Mouse (Mus musculus): ENCODE data around the gene Coq9. TPM values are rescaled to one million over a fixed set of nuclear protein-coding genes. Genes with fewer than 3 reads are reported as not detected.

The Coq9 gene
- polyA plus RNA-seq, 1 experiment from 2014 or later, result 51.4 TPM

DNA sequence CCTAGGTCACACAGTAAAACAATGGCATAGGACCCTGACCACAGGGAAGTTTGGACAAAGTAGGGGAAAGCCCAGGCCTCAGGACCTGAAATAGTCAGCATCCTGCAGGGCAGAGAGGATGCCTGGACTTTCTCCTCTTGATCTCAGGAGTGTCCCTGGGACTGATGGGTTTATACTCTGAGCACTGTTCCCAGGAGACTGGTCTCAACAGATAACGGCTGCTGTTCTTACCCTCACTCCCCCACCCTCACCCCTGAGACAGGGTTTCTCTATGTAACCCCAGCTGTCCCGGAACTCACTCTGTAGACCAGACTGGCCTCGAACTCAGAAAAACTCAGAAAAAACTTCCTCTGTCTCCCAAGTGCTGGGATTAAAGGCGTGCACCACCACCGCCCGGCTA is 29.7 kb upstream of the Coq9 start:
- Histone ChIP-seq H3K27ac (ENCODE audit: low read length) (no peak overlapping the region), H3K4me2 (replicated peaks; ENCODE audit: low read depth, low read length) (no peak overlapping the region), H3K9ac (replicated peaks; ENCODE audit: low read depth) (no peak overlapping the region), H3K36me3 (ENCODE audit: insufficient read depth, low read length) (no peaks in the 10 kb centered on the region), H3K9me3 (ENCODE audit: low read length) (no peaks in the 10 kb centered on the region), H3K4me3 (ENCODE audit: low read depth, low read length) (no peak overlapping the region), H3K4me1 (ENCODE audit: insufficient read depth, low read depth, low read length) (no peaks in the 10 kb centered on the region), H3K27me3 (replicated peaks; ENCODE audit: insufficient read depth, low read length) (no peaks in the 10 kb centered on the region)
- WGBS, result 76% methylated on average over 6 of the region's 6 CpGs
- no peak for ATAC-seq
- no peak for DNase-seq (ENCODE audit: low spot score)
- TF ChIP-seq EP300 (IDR thresholded peaks at IDR 0.05), result no peak
- no peak for TF ChIP-seq CTCF (IDR thresholded peaks at IDR 0.05)

DNA sequence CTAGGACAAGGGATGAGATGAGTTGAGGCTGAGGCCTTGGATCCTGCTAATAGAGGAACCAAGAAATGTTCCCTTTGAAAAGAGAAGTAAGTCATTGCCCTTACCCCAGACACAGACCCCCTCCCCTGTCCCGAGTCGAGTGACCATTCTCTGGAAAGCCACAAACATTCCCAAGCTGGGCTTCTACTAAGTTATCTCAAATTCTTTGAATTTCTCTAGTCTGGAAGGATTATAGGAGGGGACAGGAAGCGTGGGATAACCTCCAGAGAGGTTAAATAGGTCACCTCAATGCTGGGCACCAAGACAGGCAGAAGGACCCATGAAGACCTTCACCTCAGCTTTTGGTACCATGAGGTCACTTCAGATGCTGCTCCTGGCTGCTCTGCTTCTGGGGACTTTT is 28.0 kb upstream of the Coq9 start, which contains the start of gene Ccl17:
Ccl17 (plus strand) TSS at position 301 of the 400 bp plus-strand sequence.
- Histone ChIP-seq H3K4me2 (replicated peaks; ENCODE audit: low read depth, low read length) (no peak within 1 kb of the TSS), H3K9me3 (ENCODE audit: low read length) (no peaks in the 10 kb centered on the region), H3K4me3 (ENCODE audit: low read depth, low read length) (no peak within 1 kb of the TSS), H3K36me3 (ENCODE audit: insufficient read depth, low read length) (no peaks in the 10 kb centered on the region), H3K27me3 (replicated peaks; ENCODE audit: insufficient read depth, low read length) (no peaks in the 10 kb centered on the region), H3K27ac (ENCODE audit: low read length) (no peak within 1 kb of the TSS), H3K9ac (replicated peaks; ENCODE audit: low read depth) (no peak within 1 kb of the TSS), H3K4me1 (ENCODE audit: insufficient read depth, low read depth, low read length) (no peaks in the 10 kb centered on the region)
- TF ChIP-seq CTCF (IDR thresholded peaks at IDR 0.05), result no peak
- TF ChIP-seq EP300 (IDR thresholded peaks at IDR 0.05), result no peak
- ATAC-seq, result no peak
- 46% methylated on average over 3 of the region's 3 CpGs for WGBS
- DNase-seq (ENCODE audit: low spot score), result no peak

DNA sequence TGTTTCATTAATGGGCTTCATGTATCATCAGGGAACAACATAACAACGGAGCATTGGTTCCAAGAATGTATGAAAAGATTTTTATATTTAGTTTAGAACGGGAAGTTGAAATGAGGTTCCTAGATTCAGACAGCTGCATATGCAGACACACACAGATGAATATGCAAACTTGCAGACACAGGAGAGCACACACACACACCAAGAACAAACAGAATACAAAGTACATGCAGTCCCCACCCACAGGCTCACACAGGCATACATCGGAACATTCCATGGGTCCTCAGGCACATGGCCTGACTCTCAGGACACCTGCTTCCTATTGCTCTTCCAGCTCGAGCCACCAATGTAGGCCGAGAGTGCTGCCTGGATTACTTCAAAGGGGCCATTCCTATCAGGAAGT is 27.3 kb upstream of the Coq9 start:
- DNase-seq (ENCODE audit: low spot score) (no peak), ATAC-seq (no peak)
- no peak overlapping the region for H3K4me2 ChIP-seq (replicated peaks; ENCODE audit: low read depth, low read length)
- no peaks in the 10 kb centered on the region for H3K36me3 ChIP-seq (ENCODE audit: insufficient read depth, low read length)
- TF ChIP-seq EP300 (IDR thresholded peaks at IDR 0.05), result no peak
- TF ChIP-seq CTCF (IDR thresholded peaks at IDR 0.05), result no peak
- no peak overlapping the region for H3K4me3 ChIP-seq (ENCODE audit: low read depth, low read length)
- 58% methylated on average over 5 of the region's 5 CpGs for WGBS
- no peaks in the 10 kb centered on the region for H3K9me3 ChIP-seq (ENCODE audit: low read length)
- no peaks in the 10 kb centered on the region for H3K27me3 ChIP-seq (replicated peaks; ENCODE audit: insufficient read depth, low read length)
- no peaks in the 10 kb centered on the region for H3K4me1 ChIP-seq (ENCODE audit: insufficient read depth, low read depth, low read length)
- H3K27ac ChIP-seq (ENCODE audit: low read length), result no peak overlapping the region
- no peak overlapping the region for H3K9ac ChIP-seq (replicated peaks; ENCODE audit: low read depth)

DNA sequence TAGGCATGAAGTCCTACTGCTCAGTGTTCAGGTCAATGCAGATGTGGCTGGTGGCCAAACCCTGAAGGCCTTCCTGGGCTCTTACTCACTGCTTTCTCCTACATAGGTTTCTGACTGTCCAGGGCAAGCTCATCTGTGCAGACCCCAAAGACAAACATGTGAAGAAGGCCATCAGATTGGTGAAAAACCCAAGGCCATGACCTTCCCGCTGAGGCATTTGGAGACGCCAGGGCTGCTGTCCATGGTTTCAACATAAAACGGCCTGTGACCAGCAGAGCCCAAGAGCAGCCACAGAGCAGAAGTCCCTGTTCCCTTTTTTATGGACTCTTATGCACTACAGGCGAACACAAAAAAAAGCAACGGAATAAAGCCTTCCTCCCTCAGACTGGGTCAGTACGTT is 26.5 kb upstream of the Coq9 start:
- ATAC-seq, result no peak
- WGBS, result 72% methylated on average over 6 of the region's 6 CpGs
- H3K4me3 ChIP-seq (ENCODE audit: low read depth, low read length), result no peak overlapping the region

DNA sequence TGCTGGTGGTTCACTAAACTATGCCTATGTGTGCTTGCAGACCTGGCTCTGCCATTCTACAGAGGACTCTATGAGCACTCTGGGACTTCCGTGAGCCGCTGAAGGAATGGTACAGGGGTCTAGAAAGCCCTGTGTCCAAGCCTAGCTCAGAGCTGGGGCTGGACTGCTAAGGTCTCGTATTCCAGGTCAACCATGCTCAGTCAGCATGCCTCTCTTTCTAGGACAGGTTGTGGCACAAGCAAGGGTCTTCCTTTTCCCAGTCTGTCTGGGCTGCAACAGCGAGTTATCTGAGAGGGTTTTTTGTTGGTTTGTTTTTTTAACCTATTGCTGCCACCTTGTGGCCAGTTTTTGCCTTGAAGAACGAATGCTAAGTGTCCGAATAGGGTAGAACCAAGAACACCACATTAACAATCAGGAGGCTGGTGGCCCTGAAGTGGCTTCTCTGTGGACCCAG is 25.4 kb upstream of the Coq9 start:
- DNase-seq (ENCODE audit: low spot score) (peak; percentile 89), ATAC-seq (peak; percentile 69)
- Histone ChIP-seq H3K4me2 (replicated peaks; ENCODE audit: low read depth, low read length) (no peak overlapping the region), H3K4me1 (ENCODE audit: insufficient read depth, low read depth, low read length) (no peaks in the 10 kb centered on the region), H3K4me3 (ENCODE audit: low read depth, low read length) (no peak overlapping the region), H3K36me3 (ENCODE audit: insufficient read depth, low read length) (no peaks in the 10 kb centered on the region), H3K9ac (replicated peaks; ENCODE audit: low read depth) (no peak overlapping the region), H3K9me3 (ENCODE audit: low read length) (no peaks in the 10 kb centered on the region), H3K27ac (ENCODE audit: low read length) (no peak overlapping the region), H3K27me3 (replicated peaks; ENCODE audit: insufficient read depth, low read length) (no peaks in the 10 kb centered on the region)
- TF ChIP-seq CTCF (IDR thresholded peaks at IDR 0.05) (peak; percentile 78), EP300 (IDR thresholded peaks at IDR 0.05) (no peak)
- WGBS, result 29% methylated on average over 6 of the region's 6 CpGs

More for the DNA sequence above, 26.5 kb upstream of the Coq9 start:
- Histone ChIP-seq H3K27me3 (replicated peaks; ENCODE audit: insufficient read depth, low read length) (no peaks in the 10 kb centered on the region), H3K27ac (ENCODE audit: low read length) (no peak overlapping the region), H3K4me1 (ENCODE audit: insufficient read depth, low read depth, low read length) (no peaks in the 10 kb centered on the region), H3K9me3 (ENCODE audit: low read length) (no peaks in the 10 kb centered on the region), H3K4me2 (replicated peaks; ENCODE audit: low read depth, low read length) (no peak overlapping the region), H3K9ac (replicated peaks; ENCODE audit: low read depth) (no peak overlapping the region), H3K36me3 (ENCODE audit: insufficient read depth, low read length) (no peaks in the 10 kb centered on the region)
- TF ChIP-seq EP300 (IDR thresholded peaks at IDR 0.05) (no peak), CTCF (IDR thresholded peaks at IDR 0.05) (no peak)
- no peak for DNase-seq (ENCODE audit: low spot score)

DNA sequence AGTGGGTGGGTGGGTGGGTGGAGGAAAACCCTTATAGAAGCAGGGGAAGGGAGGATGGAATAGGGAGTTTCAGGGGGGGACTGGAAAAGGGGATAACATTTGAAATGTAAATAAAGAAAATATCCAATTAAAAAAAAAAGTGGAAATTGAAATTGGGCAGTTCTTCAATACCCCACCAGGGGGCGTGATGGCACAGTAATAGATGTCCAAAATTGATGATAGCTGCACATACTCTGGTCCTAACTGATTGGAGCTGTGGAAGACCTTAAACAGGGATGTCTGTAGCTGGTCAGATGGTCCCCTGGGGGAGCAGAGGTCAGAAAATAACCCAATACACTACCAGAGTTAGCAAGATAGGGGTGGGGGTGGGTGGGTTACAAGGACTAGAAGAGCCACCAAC is 23.6 kb upstream of the Coq9 start:
- DNase-seq (ENCODE audit: low spot score) (peak; percentile 59), ATAC-seq (no peak)
- no peaks in the 10 kb centered on the region for H3K36me3 ChIP-seq (ENCODE audit: insufficient read depth, low read length)
- H3K9ac ChIP-seq (replicated peaks; ENCODE audit: low read depth), result no peak overlapping the region
- 0% methylated on average over 1 of the region's 1 CpGs for WGBS
- H3K4me2 ChIP-seq (replicated peaks; ENCODE audit: low read depth, low read length), result no peak overlapping the region
- no peak overlapping the region for H3K27ac ChIP-seq (ENCODE audit: low read length)
- H3K4me3 ChIP-seq (ENCODE audit: low read depth, low read length), result no peak overlapping the region
- no peaks in the 10 kb centered on the region for H3K4me1 ChIP-seq (ENCODE audit: insufficient read depth, low read depth, low read length)
- TF ChIP-seq CTCF (IDR thresholded peaks at IDR 0.05), result peak; percentile 71
- TF ChIP-seq EP300 (IDR thresholded peaks at IDR 0.05), result no peak
- no peaks in the 10 kb centered on the region for H3K9me3 ChIP-seq (ENCODE audit: low read length)
- no peaks in the 10 kb centered on the region for H3K27me3 ChIP-seq (replicated peaks; ENCODE audit: insufficient read depth, low read length)

DNA sequence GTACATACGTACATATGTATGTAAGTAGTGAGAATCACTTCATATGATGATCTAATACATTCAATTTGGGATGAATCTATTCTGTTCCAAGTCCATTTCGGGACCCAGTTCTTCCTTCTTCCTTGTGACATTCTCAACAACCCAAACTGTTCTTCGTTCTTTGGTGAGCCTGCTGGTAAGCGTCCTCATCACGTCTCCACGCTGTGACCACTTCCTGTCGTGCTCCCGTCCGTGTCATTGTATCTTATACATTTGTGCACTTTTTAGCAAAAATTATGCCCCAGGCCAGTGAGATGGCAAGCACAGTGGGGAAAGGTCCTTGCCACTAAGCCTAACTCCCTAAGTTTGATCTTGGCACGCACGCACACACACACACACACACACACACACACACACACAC is 20.2 kb upstream of the Coq9 start:
- no peak overlapping the region for H3K4me3 ChIP-seq (ENCODE audit: low read depth, low read length)
- DNase-seq (ENCODE audit: low spot score) (no peak), ATAC-seq (no peak)
- WGBS, result 79% methylated on average over 11 of the region's 11 CpGs
- H3K4me2 ChIP-seq (replicated peaks; ENCODE audit: low read depth, low read length), result no peak overlapping the region
- H3K36me3 ChIP-seq (ENCODE audit: insufficient read depth, low read length), result peaks cover 7% of the 10 kb centered on the region
- no peaks in the 10 kb centered on the region for H3K27me3 ChIP-seq (replicated peaks; ENCODE audit: insufficient read depth, low read length)
- TF ChIP-seq CTCF (IDR thresholded peaks at IDR 0.05), result no peak
- TF ChIP-seq EP300 (IDR thresholded peaks at IDR 0.05), result no peak
- no peaks in the 10 kb centered on the region for H3K4me1 ChIP-seq (ENCODE audit: insufficient read depth, low read depth, low read length)
- no peak overlapping the region for H3K9ac ChIP-seq (replicated peaks; ENCODE audit: low read depth)
- no peak overlapping the region for H3K27ac ChIP-seq (ENCODE audit: low read length)
- no peaks in the 10 kb centered on the region for H3K9me3 ChIP-seq (ENCODE audit: low read length)

All from lung, postnatal 0 days (tissue).